Mouse (Mus musculus): ENCODE results near the gene Fam241a.

Fam241a gene

GRCm38 (mm10) chr3:127875509-127875908 is 20.6 kb downstream of the Fam241a start:
- DNase-seq (ENCODE audit: low spot score in 2 of 2) = no peak

GRCm38 (mm10) chr3:127875059-127875458 is 21.1 kb downstream of the Fam241a start:
- DNase-seq (ENCODE audit: low spot score in 2 of 2) = no peak

GRCm38 (mm10) chr3:127874254-127874883 is 21.8 kb downstream of the Fam241a start:
- DNase-seq (ENCODE audit: low spot score in 2 of 2) = no peak

GRCm38 (mm10) chr3:127871575-127871974 is 24.5 kb downstream of the Fam241a start:
- DNase-seq (ENCODE audit: low spot score in 2 of 2) = no peak

- DNase-seq (ENCODE audit: low spot score in 2 of 2) = no peak
Measured at GRCm38 (mm10) chr3:127868880-127869279, 27.2 kb downstream of the Fam241a start.

GRCm38 (mm10) chr3:127868046-127868758 is 27.9 kb downstream of the Fam241a start:
- no peak for DNase-seq (ENCODE audit: low spot score in 2 of 2)

- no peak for DNase-seq (ENCODE audit: low spot score in 2 of 2)
Measured at GRCm38 (mm10) chr3:127864242-127864641, 31.9 kb downstream of the Fam241a start.

GRCm38 (mm10) chr3:127863571-127863970 is 32.6 kb downstream of the Fam241a start:
- no peak for DNase-seq (ENCODE audit: low spot score in 2 of 2)

GRCm38 (mm10) chr3:127862479-127862878 is 33.6 kb downstream of the Fam241a start:
- no peak for DNase-seq (ENCODE audit: low spot score in 2 of 2)

GRCm38 (mm10) chr3:127861340-127861739 is 34.8 kb downstream of the Fam241a start:
- peak; percentile 28 to 35 for DNase-seq (ENCODE audit: low spot score in 2 of 2)

GRCm38 (mm10) chr3:127853431-127854206 is 42.5 kb downstream of the Fam241a start:
- DNase-seq (ENCODE audit: low spot score in 2 of 2) = peak; percentile 65 to 76

GRCm38 (mm10) chr3:127852722-127853121 is 43.4 kb downstream of the Fam241a start:
- DNase-seq (ENCODE audit: low spot score in 2 of 2) = no peak

GRCm38 (mm10) chr3:127850776-127851646 is 45.1 kb downstream of the Fam241a start:
- no peak for DNase-seq (ENCODE audit: low spot score in 2 of 2)

- no peak for DNase-seq (ENCODE audit: low spot score in 2 of 2)
Measured at GRCm38 (mm10) chr3:127849922-127850321, 46.2 kb downstream of the Fam241a start.

- no peak for DNase-seq (ENCODE audit: low spot score in 2 of 2)
Measured at GRCm38 (mm10) chr3:127848088-127848808, 47.9 kb downstream of the Fam241a start.

GRCm38 (mm10) chr3:127843941-127844327 is 52.2 kb downstream of the Fam241a start:
- DNase-seq (ENCODE audit: low spot score in 2 of 2) = no peak

- no peak for DNase-seq (ENCODE audit: low spot score in 2 of 2)
Measured at GRCm38 (mm10) chr3:127843324-127843940, 52.7 kb downstream of the Fam241a start.

- DNase-seq (ENCODE audit: low spot score in 2 of 2) = no peak
Measured at GRCm38 (mm10) chr3:127841926-127842325, 54.2 kb downstream of the Fam241a start.

- DNase-seq (ENCODE audit: low spot score in 2 of 2) = no peak
Measured at GRCm38 (mm10) chr3:127837972-127838644, 58.0 kb downstream of the Fam241a start.
